Mouse (Mus musculus) cerebellum, adult 9-10 months (tissue): ENCODE measurements around the gene Mvb12b.

Experiments
- DNase-seq: peaks from one replicate; pipeline ENCODE4 v3.0.0; 2022

Mvb12b gene

DNA sequence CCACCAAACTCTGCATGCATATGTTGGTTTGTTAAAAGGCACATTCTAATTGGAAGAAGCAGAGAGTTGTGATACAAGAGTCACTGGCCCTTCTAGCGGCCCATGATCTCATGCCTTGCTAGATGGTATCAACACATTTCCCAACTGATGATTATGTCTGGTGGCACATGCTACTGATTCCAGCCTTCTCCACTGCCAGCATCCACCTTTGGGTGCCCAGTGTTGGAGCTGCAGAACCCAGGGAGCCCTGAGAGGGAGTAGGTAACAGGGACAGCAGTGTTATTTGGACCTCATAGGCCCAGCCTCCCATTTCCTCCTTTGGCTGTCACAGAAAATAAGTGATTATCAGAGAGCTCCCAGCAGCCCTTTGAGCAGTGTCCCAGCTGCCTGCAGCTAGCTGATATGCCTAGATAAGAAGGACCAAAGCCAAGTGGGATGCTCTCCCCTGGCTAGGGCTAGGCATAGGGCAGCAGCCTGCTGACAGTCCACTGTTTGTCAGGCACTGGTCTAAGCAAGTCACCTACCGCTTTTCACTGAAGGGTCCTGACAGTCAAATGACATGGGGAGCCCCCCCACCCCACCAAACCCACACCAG is 44.7 kb downstream of the Mvb12b start:
- DNase-seq: no peak

- no peak for DNase-seq
Measured at GRCm38 (mm10) chr2:33841980-33842379, 45.8 kb downstream of the Mvb12b start.

DNA sequence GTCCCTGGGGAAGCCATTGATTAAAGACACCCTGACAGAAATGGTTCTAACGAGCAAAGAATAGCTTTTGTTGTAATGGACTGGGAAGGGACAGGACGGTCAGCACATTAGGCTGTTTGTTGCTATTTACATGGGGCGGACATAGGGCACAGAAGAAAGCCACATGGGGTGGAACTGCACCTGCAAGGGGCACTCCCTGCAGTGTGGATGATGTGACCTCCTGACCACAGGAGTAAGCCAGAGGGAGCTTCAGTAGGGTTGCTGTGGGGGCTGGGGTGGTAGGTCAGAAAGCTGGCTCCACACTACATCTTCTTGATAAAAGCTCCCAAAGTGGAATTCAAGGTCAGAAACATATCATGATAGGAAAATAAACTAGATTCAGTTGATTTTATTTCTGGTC is 47.3 kb downstream of the Mvb12b start:
- no peak for DNase-seq

DNA sequence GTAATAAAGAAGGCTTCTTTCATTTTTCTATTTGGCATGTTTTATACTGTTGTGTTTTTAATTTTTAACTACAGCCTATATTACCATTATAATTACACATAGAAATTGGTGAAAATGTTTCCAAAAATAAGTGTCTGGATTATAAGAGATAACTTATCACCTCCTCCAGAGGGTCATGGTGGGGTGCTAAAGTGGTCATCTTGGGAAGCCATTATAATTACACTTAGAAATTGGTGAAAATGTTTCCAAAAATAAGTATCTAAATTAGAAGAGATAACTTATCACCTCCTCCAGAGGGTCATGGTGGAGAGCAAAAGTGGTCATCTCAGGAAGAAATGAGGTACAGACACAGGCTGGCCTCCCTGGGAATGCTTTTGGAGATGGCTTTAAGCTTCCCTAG is 48.5 kb downstream of the Mvb12b start:
- no peak for DNase-seq

GRCm38 (mm10) chr2:33837297-33837696 is 50.4 kb downstream of the Mvb12b start:
- no peak for DNase-seq

DNA sequence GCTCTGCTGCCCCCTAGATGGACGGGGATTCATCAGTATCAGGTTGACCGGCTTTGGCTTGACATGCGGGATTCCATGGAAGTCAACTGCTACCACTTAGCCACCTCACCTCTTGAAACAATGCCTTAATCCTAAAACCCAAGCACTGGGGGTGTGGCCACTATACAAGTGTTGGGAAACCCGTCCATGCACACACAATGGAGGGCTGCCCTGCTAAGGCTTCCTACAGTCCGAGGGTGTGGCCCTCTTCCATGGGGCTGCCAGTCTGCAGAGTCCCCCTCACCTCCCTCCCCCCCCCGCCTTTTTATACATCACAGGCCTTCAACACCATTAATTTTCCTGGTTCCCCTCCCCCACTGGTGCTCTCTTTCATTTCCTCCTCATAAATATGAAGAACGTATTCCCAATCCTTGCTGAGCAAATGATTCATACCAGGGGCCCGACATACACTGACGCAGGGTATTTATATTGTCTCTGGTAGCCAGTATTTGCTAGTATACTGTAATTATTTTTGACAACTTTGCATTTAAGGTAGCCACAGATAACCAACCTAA is 51.0 kb downstream of the Mvb12b start:
- DNase-seq: no peak

- DNase-seq: no peak
Measured at GRCm38 (mm10) chr2:33835038-33835437, 52.7 kb downstream of the Mvb12b start.

DNA sequence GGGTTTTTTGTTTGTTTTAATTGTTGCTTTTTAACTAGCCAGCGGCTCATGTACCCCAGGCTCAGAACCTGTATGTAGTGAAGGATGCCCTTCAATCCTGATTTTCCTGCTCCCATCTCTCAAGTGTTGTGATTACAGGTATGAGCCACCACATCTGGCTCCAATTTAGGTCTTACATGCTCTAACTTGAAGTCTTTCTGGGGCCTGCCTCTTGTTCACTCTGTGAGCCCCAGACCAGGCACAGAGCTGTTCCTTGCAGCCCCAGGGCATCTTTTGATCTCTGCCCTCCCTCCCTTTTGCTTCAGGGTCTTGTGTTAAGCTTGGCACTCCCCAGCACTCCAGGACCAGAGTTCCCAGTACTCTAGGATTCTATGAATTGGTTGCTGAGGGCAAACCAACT is 53.8 kb downstream of the Mvb12b start:
- no peak for DNase-seq

DNA sequence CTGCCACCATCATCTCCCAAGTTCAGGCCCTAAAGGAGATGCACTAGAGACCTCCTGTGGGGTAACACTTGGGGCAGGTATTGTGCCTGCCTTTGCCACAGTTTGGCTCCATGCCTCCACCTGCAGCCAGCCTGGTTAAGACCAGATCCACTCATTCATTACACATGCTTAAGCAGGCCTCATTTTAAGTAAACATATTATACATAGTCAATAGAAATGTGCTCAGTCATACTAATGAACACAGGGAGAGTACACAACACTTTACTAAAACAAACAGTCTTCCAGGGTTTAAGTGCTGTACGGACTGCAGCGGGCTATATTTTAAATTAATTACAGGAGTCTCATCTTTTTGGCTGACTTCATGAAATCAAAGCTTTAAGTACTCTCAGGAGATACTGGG is 57.9 kb downstream of the Mvb12b start:
- DNase-seq: no peak

GRCm38 (mm10) chr2:33826777-33827176 is 61.0 kb downstream of the Mvb12b start:
- no peak for DNase-seq

DNA sequence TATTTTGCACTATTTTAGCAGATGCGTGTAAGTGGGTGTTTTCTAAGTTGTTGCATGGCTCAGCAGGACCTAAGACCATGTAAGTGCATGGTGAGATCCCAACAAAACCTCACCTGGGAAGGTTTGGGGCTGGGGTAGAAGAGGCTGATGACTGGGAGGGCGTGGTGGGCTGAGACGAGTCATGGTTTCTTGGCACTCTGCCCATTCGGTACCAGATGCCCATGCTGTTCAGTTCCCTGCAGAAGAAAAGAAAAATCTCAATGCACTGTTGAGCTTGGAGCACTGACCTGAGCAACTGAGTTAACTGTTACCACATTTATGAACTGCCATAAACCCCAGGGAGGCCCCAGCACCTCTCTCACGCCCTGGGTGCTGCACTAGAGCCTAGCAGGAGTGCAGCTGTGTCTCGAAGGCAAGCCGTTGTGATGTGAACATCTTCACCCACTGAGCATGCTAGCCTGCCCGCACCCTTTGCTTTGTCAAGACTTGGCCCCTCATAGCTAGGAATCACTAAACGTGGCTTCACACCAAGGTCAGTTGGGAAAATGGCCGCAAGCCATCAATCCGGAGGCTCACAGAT is 62.7 kb downstream of the Mvb12b start:
- no peak for DNase-seq

- peak; percentile 92 for DNase-seq
Measured at GRCm38 (mm10) chr2:33821677-33822607, 65.8 kb downstream of the Mvb12b start.

DNA sequence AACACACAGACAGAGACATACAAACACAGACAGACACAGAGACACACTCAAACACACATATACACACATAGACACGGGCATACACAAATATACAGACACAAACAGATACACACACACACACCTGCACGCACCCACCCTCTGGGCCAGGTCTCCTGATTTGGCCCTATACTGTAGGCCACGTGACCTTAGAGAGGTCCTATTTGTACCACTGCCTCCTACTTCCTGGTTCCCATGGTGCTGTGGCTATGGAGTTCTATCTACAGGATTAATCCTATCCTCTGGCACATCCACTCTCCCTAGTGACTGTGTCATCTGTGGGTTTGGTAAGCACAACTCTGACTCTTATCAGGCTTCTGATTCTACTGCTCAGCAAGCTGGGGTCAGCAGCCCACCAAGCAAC is 67.3 kb downstream of the Mvb12b start:
- DNase-seq: no peak

- DNase-seq: peak; percentile 90
Measured at GRCm38 (mm10) chr2:33820037-33820436, 67.7 kb downstream of the Mvb12b start.

GRCm38 (mm10) chr2:33818385-33818784 is 69.4 kb downstream of the Mvb12b start:
- DNase-seq: no peak

GRCm38 (mm10) chr2:33817663-33818346 is 69.9 kb downstream of the Mvb12b start:
- DNase-seq: peak; percentile 45

GRCm38 (mm10) chr2:33817080-33817479 is 70.7 kb downstream of the Mvb12b start:
- no peak for DNase-seq

- DNase-seq: no peak
Measured at GRCm38 (mm10) chr2:33814581-33814980, 73.2 kb downstream of the Mvb12b start.

- DNase-seq: no peak
Measured at GRCm38 (mm10) chr2:33813501-33814240, 74.1 kb downstream of the Mvb12b start.

- no peak for DNase-seq
Measured at GRCm38 (mm10) chr2:33812980-33813379, 74.8 kb downstream of the Mvb12b start.

- no peak for DNase-seq
Measured at GRCm38 (mm10) chr2:33811349-33811890, 76.3 kb downstream of the Mvb12b start.

DNA sequence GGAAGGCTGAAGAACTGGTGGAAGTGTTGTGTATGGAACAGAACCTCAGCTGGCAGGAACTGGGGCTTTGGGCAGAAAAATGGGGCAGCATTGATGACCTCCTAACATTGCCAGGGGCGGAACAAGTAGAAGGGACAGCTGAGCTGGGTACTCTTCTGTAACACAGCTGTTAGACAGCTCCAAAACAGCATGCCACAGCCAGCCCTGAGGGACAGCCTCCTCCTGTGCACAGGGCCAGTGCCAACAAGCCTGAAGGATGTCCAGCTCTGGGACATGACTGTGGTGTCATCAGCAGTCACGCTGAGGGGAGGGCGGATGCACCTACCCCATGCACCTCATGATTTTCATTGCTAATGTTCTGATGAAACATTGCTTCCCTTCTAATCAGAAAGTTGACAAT is 78.7 kb downstream of the Mvb12b start:
- DNase-seq: no peak
